Mouse (Mus musculus): ENCODE measurements at regions not wholly inside any gene's neighbourhood (a gene's known extent, or its start where the extent isn't known, plus 50 kb on each side); places are given as distances from the start of the nearest gene placed in this dataset.
A peak's percentile ranks its signal among the peaks of the same experiment; 100 is the strongest.

- no peaks in the 10 kb centered on the region for H3K27me3 ChIP-seq (ENCODE audit: control insufficient read depth, insufficient read depth, low read length)
- WGBS: 28% methylated on average over 20 of the region's 20 CpGs
- H3K36me3 ChIP-seq (ENCODE audit: control insufficient read depth, insufficient read depth, low read length): no peaks in the 10 kb centered on the region
- TF ChIP-seq POLR2A (IDR thresholded peaks at IDR 0.05; ENCODE audit: insufficient read depth, low read depth, low read length) (no peak), CTCF (IDR thresholded peaks at IDR 0.05) (peak; percentile 74), EP300 (IDR thresholded peaks at IDR 0.05; ENCODE audit: insufficient read depth, low read depth, low read length) (no peak)
- DNase-seq: peak; percentile 23 to 47
- H3K27ac ChIP-seq: no peak overlapping the region
- no peaks in the 10 kb centered on the region for H3K4me1 ChIP-seq (ENCODE audit: control insufficient read depth, insufficient read depth, low read length)
- intact Hi-C loops (cut with DNase I): no loop called here
- H3K4me3 ChIP-seq: 0 out of 2 replicates have a peak overlapping the region, but pooled peaks have one; percentile 15
- no peak overlapping the region for H3K9ac ChIP-seq (ENCODE audit: low read depth, low read length)
- no peaks in the 10 kb centered on the region for H3K79me2 ChIP-seq (replicated peaks; ENCODE audit: control insufficient read depth, insufficient read depth, low read length)
Observed at GRCm38 (mm10) chr3:121104571-121105407, 66.7 kb downstream of the Rwdd3 start.

GRCm38 (mm10) chr3:121102871-121103270, 68.6 kb downstream of the Rwdd3 start:
- Histone ChIP-seq H3K36me3 (ENCODE audit: control insufficient read depth, insufficient read depth, low read length) (no peaks in the 10 kb centered on the region), H3K27me3 (ENCODE audit: control insufficient read depth, insufficient read depth, low read length) (no peaks in the 10 kb centered on the region), H3K79me2 (replicated peaks; ENCODE audit: control insufficient read depth, insufficient read depth, low read length) (no peaks in the 10 kb centered on the region), H3K4me3 (no peak overlapping the region), H3K27ac (no peak overlapping the region), H3K4me1 (ENCODE audit: control insufficient read depth, insufficient read depth, low read length) (no peaks in the 10 kb centered on the region), H3K9ac (ENCODE audit: low read depth, low read length) (no peak overlapping the region)
- intact Hi-C loops (cut with DNase I): no loop called here
- 69% methylated on average over 11 of the region's 11 CpGs for WGBS
- DNase-seq: no peak
- TF ChIP-seq EP300 (IDR thresholded peaks at IDR 0.05; ENCODE audit: insufficient read depth, low read depth, low read length): no peak
- no peak for TF ChIP-seq CTCF (IDR thresholded peaks at IDR 0.05)
- no peak for TF ChIP-seq POLR2A (IDR thresholded peaks at IDR 0.05; ENCODE audit: insufficient read depth, low read depth, low read length)

DNA sequence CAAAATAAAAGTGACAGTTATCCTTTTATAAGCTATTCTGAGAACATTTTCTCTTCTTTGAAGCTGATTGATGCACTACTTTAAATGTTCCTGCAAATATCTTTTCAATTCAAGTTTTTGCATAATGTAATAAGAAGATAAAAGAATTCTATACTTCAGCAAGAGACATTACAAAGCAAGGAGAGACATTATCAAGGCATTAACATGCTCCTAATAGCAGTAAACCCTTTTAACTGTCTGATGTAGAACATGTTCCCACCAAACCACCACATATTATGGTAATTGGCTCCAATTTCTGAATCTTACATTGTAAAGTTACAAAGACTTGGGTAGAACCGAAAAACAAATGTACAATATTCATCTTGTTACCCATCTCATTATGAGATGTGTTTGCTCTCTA, 69.4 kb downstream of the Rwdd3 start:
- WGBS: 89% methylated on average over 1 of the region's 1 CpGs
- Histone ChIP-seq H3K4me1 (ENCODE audit: control insufficient read depth, insufficient read depth, low read length) (no peaks in the 10 kb centered on the region), H3K4me3 (no peak overlapping the region), H3K79me2 (replicated peaks; ENCODE audit: control insufficient read depth, insufficient read depth, low read length) (no peaks in the 10 kb centered on the region), H3K9ac (ENCODE audit: low read depth, low read length) (no peak overlapping the region), H3K27me3 (ENCODE audit: control insufficient read depth, insufficient read depth, low read length) (no peaks in the 10 kb centered on the region), H3K27ac (no peak overlapping the region), H3K36me3 (ENCODE audit: control insufficient read depth, insufficient read depth, low read length) (no peaks in the 10 kb centered on the region)
- TF ChIP-seq EP300 (IDR thresholded peaks at IDR 0.05; ENCODE audit: insufficient read depth, low read depth, low read length) (no peak), CTCF (IDR thresholded peaks at IDR 0.05) (no peak), POLR2A (IDR thresholded peaks at IDR 0.05; ENCODE audit: insufficient read depth, low read depth, low read length) (no peak)
- DNase-seq: no peak
- intact Hi-C loops (cut with DNase I): no loop called here

DNA sequence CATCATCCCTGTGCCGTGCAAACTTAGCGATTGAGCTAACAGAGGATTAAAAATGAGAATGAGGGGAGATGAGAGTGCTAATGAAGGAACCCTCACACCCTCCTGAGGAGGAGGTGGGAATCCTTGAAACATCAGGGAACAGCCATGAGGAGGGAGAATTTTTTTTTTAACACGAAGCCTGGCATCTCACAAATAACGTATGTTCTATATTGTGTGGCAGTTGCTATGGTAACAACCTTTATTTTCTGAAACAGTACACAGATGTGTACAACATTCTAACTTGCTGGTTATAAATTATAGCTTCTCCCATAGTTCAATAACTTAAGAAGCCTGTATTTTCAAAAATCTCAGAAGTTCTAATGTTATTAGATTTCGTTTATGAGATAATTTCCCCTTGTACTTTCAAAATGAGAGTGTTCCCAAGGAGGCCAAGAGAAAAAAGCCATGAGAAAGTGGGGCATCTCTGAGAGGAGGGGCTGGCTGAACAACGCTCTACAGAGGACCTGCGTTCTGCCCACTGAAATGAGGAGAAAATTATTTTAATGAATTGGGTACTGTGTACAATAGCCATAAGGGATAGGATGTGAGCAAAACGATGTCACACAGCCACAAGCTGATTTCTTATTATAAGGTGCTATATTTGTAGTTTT, 71.2 kb downstream of the Rwdd3 start:
- 74% methylated on average over 8 of the region's 8 CpGs for WGBS
- intact Hi-C loops (cut with DNase I): no loop called here
- Histone ChIP-seq H3K27ac (no peak overlapping the region), H3K4me1 (ENCODE audit: control insufficient read depth, insufficient read depth, low read length) (no peaks in the 10 kb centered on the region), H3K27me3 (ENCODE audit: control insufficient read depth, insufficient read depth, low read length) (no peaks in the 10 kb centered on the region), H3K79me2 (replicated peaks; ENCODE audit: control insufficient read depth, insufficient read depth, low read length) (no peaks in the 10 kb centered on the region), H3K4me3 (no peak overlapping the region), H3K36me3 (ENCODE audit: control insufficient read depth, insufficient read depth, low read length) (no peaks in the 10 kb centered on the region), H3K9ac (ENCODE audit: low read depth, low read length) (no peak overlapping the region)
- no peak for TF ChIP-seq EP300 (IDR thresholded peaks at IDR 0.05; ENCODE audit: insufficient read depth, low read depth, low read length)
- no peak for TF ChIP-seq CTCF (IDR thresholded peaks at IDR 0.05)
- no peak for TF ChIP-seq POLR2A (IDR thresholded peaks at IDR 0.05; ENCODE audit: insufficient read depth, low read depth, low read length)
- no peak for DNase-seq

GRCm38 (mm10) chr3:121093509-121093908, 78.0 kb downstream of the Rwdd3 start:
- Histone ChIP-seq H3K36me3 (ENCODE audit: control insufficient read depth, insufficient read depth, low read length) (no peaks in the 10 kb centered on the region), H3K27ac (no peak overlapping the region), H3K4me1 (ENCODE audit: control insufficient read depth, insufficient read depth, low read length) (no peaks in the 10 kb centered on the region), H3K79me2 (replicated peaks; ENCODE audit: control insufficient read depth, insufficient read depth, low read length) (no peaks in the 10 kb centered on the region), H3K4me3 (no peak overlapping the region), H3K9ac (ENCODE audit: low read depth, low read length) (no peak overlapping the region), H3K27me3 (ENCODE audit: control insufficient read depth, insufficient read depth, low read length) (no peaks in the 10 kb centered on the region)
- TF ChIP-seq CTCF (IDR thresholded peaks at IDR 0.05) (peak; percentile 56), EP300 (IDR thresholded peaks at IDR 0.05; ENCODE audit: insufficient read depth, low read depth, low read length) (no peak), POLR2A (IDR thresholded peaks at IDR 0.05; ENCODE audit: insufficient read depth, low read depth, low read length) (no peak)
- 35% methylated on average over 6 of the region's 6 CpGs for WGBS
- no peak for DNase-seq
- intact Hi-C loops (cut with DNase I): no loop called here

DNA sequence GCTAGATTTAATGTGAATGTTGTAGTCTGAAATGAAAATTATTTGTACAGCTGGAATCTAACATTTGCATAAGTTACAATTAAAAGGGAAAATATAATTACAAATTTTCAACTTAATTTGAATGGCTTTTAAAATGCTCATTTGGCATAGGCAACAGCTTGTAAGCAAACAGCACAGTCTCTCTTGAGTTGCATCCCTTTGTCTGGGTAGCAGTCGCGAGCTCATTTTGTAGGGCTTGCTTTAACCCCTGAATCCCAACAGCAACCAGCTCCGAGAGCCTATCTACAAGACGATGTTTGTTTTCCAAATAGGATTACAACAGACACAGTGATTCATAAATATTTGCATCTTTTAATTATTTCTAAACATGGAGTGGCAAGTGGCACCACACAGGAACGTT, 82.8 kb downstream of the Rwdd3 start:
- Histone ChIP-seq H3K27me3 (ENCODE audit: control insufficient read depth, insufficient read depth, low read length) (no peaks in the 10 kb centered on the region), H3K36me3 (ENCODE audit: control insufficient read depth, insufficient read depth, low read length) (no peaks in the 10 kb centered on the region), H3K4me3 (no peak overlapping the region), H3K79me2 (replicated peaks; ENCODE audit: control insufficient read depth, insufficient read depth, low read length) (no peaks in the 10 kb centered on the region), H3K9ac (ENCODE audit: low read depth, low read length) (no peak overlapping the region), H3K27ac (no peak overlapping the region), H3K4me1 (ENCODE audit: control insufficient read depth, insufficient read depth, low read length) (no peaks in the 10 kb centered on the region)
- intact Hi-C loops (cut with DNase I): no loop called here
- 59% methylated on average over 5 of the region's 5 CpGs for WGBS
- no peak for TF ChIP-seq EP300 (IDR thresholded peaks at IDR 0.05; ENCODE audit: insufficient read depth, low read depth, low read length)
- no peak for TF ChIP-seq CTCF (IDR thresholded peaks at IDR 0.05)
- no peak for TF ChIP-seq POLR2A (IDR thresholded peaks at IDR 0.05; ENCODE audit: insufficient read depth, low read depth, low read length)
- DNase-seq: no peak
